Mouse (Mus musculus): ENCODE measurements around the gene Mansc1.
A peak's percentile ranks its signal among the peaks of the same experiment; 100 is the strongest.

Gene Mansc1

GRCm38 (mm10) chr6:134636476-134636875 is 4.2 kb upstream of the Mansc1 start:
- no peak for DNase-seq

GRCm38 (mm10) chr6:134633553-134633952 is 1.3 kb upstream of the Mansc1 start:
- DNase-seq = no peak

- DNase-seq = no peak
Measured at GRCm38 (mm10) chr6:134632756-134633155, 468 bp upstream of the Mansc1 start.

GRCm38 (mm10) chr6:134630447-134630846 is 1.8 kb downstream of the Mansc1 start:
- DNase-seq = no peak

GRCm38 (mm10) chr6:134626564-134626963 is 5.7 kb downstream of the Mansc1 start:
- no peak for DNase-seq

GRCm38 (mm10) chr6:134625431-134625830 is 6.9 kb downstream of the Mansc1 start:
- no peak for DNase-seq

GRCm38 (mm10) chr6:134621552-134621949 is 10.7 kb downstream of the Mansc1 start:
- DNase-seq = no peak

- peak; percentile 74 for DNase-seq
Measured at GRCm38 (mm10) chr6:134620846-134621551, 11.3 kb downstream of the Mansc1 start.

- no peak for DNase-seq
Measured at GRCm38 (mm10) chr6:134620129-134620528, 12.2 kb downstream of the Mansc1 start.

- no peak for DNase-seq
Measured at GRCm38 (mm10) chr6:134617589-134617988, 14.7 kb downstream of the Mansc1 start.

- DNase-seq = peak; percentile 88
Measured at GRCm38 (mm10) chr6:134614723-134615648, 17.3 kb downstream of the Mansc1 start.

- DNase-seq = no peak
Measured at GRCm38 (mm10) chr6:134614322-134614721, 18.0 kb downstream of the Mansc1 start.

- DNase-seq = no peak
Measured at GRCm38 (mm10) chr6:134611896-134612295, 20.4 kb downstream of the Mansc1 start.

GRCm38 (mm10) chr6:134610380-134610779 is 21.9 kb downstream of the Mansc1 start:
- DNase-seq = no peak

- no peak for DNase-seq
Measured at GRCm38 (mm10) chr6:134606949-134607746, 25.1 kb downstream of the Mansc1 start.

GRCm38 (mm10) chr6:134606540-134606939 is 25.7 kb downstream of the Mansc1 start:
- DNase-seq = no peak

GRCm38 (mm10) chr6:134605196-134605595 is 27.1 kb downstream of the Mansc1 start:
- DNase-seq = no peak

GRCm38 (mm10) chr6:134602371-134603003 is 29.8 kb downstream of the Mansc1 start:
- DNase-seq = no peak

- DNase-seq = no peak
Measured at GRCm38 (mm10) chr6:134601766-134602165, 30.5 kb downstream of the Mansc1 start.

- DNase-seq = no peak
Measured at GRCm38 (mm10) chr6:134601130-134601529, 31.2 kb downstream of the Mansc1 start.

- DNase-seq = no peak
Measured at GRCm38 (mm10) chr6:134599239-134599638, 33.0 kb downstream of the Mansc1 start.

GRCm38 (mm10) chr6:134597651-134598229 is 34.5 kb downstream of the Mansc1 start:
- no peak for DNase-seq

Data from thymus, postnatal 4 days (tissue).